Comparison of ENCODE assay signal across 8 mouse cellular contexts in the genomic region with DNA sequence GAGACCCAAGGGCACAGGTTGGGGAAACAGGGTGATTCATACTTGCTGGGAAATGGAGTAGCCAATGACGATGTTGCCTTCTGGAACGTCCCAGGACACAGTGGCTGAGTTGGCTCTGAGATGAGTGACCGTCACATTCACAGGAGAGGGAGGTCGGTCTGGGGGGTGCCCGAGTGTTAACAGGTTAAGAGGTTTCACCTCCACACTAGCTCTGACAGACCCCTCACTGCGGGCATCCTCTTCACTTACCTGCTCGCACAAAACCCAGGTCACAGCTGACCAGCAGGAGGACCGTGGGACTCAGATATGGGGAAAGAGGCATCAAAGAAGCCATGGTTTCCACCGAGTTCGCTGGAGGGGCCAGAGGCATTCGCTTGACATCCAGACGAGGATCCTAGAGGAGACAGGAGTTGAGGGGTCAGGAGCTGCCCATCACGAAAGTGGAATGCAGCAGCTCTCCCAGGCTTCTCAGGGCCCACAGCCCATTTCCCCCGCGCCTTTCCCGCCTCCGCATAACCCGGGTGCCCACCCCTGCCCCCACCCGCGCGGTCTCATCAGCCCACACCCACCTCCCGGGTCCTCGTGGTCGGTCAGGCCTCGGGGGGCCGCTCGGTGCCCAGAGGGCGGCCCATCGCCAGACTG. TPM values are rescaled to one million over a fixed set of nuclear protein-coding genes. Genes with fewer than 3 reads are reported as not detected.
DNase-seq lines count a peak whose midpoint lies in the region; ATAC-seq lines count a peak whose summit lies in the region.

No protein-coding gene starts in this region.

- 8% methylated on average over 28 of the region's 29 CpGs for WGBS in neural tube, embryonic 11.5 days
- WGBS in hindbrain, embryonic 11.5 days = 6% methylated on average over 25 of the region's 29 CpGs
- WGBS in midbrain, embryonic 11.5 days = 6% methylated on average over 29 of the region's 29 CpGs

- peak overlapping the region; percentile 97 for H3K4me2 ChIP-seq in neural tube, embryonic 11.5 days (ENCODE audit: low read depth)
- peak overlapping the region; percentile 96 for H3K4me2 ChIP-seq in hindbrain, embryonic 11.5 days (replicated peaks; ENCODE audit: low read depth, low read length)
- H3K4me2 ChIP-seq in midbrain, embryonic 11.5 days = peak overlapping the region; percentile 97

- ATAC-seq in neural tube, embryonic 11.5 days (ENCODE audit: insufficient read depth, low FRiP score, low TSS enrichment) = no peak
- ATAC-seq in hindbrain, embryonic 11.5 days (ENCODE audit: low FRiP score) = peak; percentile 1; the same call in 1 of the 2 replicates
- no peak for ATAC-seq in midbrain, embryonic 11.5 days (ENCODE audit: low FRiP score)

- peak overlapping the region; percentile 92 for H3K9ac ChIP-seq in neural tube, embryonic 11.5 days (ENCODE audit: low read length)
- H3K9ac ChIP-seq in hindbrain, embryonic 11.5 days (ENCODE audit: low read depth, low read length) = peak overlapping the region; percentile 96
- H3K9ac ChIP-seq in midbrain, embryonic 11.5 days (ENCODE audit: low read length) = peak overlapping the region; percentile 93

- H3K4me3 ChIP-seq in neural tube, embryonic 11.5 days (ENCODE audit: low read depth, low read length) = peak overlapping the region; percentile 85
- peak overlapping the region; percentile 81 for H3K4me3 ChIP-seq in hindbrain, embryonic 11.5 days (ENCODE audit: low read depth, low read length)
- H3K4me3 ChIP-seq in midbrain, embryonic 11.5 days (ENCODE audit: low read depth, low read length) = peak overlapping the region; percentile 79

- no peaks in the 10 kb centered on the region for H3K27me3 ChIP-seq in neural tube, embryonic 11.5 days (ENCODE audit: control insufficient read depth, insufficient read depth, low read length)
- H3K27me3 ChIP-seq in hindbrain, embryonic 11.5 days (ENCODE audit: control insufficient read depth, insufficient read depth, low read length) = no peaks in the 10 kb centered on the region
- H3K27me3 ChIP-seq in midbrain, embryonic 11.5 days (ENCODE audit: control insufficient read depth, insufficient read depth, low read length) = no peaks in the 10 kb centered on the region

- peaks cover 10% of the 10 kb centered on the region for H3K4me1 ChIP-seq in neural tube, embryonic 11.5 days (ENCODE audit: control insufficient read depth, insufficient read depth, low read length)
- H3K4me1 ChIP-seq in hindbrain, embryonic 11.5 days (replicated peaks; ENCODE audit: control insufficient read depth, insufficient read depth, low read length) = peaks cover 10% of the 10 kb centered on the region
- peaks cover 22% of the 10 kb centered on the region for H3K4me1 ChIP-seq in midbrain, embryonic 11.5 days (ENCODE audit: control insufficient read depth, insufficient read depth, low read length)

- 0 out of 2 replicates have a peak overlapping the region, but pooled peaks have one; percentile 42 for H3K27ac ChIP-seq in neural tube, embryonic 11.5 days (ENCODE audit: low read depth, low read length)
- H3K27ac ChIP-seq in hindbrain, embryonic 11.5 days (ENCODE audit: low read depth, low read length) = peak overlapping the region; percentile 58; the same call in 1 of the 2 replicates
- peak overlapping the region; percentile 57; the same call in 1 of the 2 replicates for H3K27ac ChIP-seq in midbrain, embryonic 11.5 days (ENCODE audit: low read depth, low read length)

- H3K36me3 ChIP-seq in neural tube, embryonic 11.5 days (ENCODE audit: control insufficient read depth, insufficient read depth, low read length) = peaks cover 6% of the 10 kb centered on the region
- no peaks in the 10 kb centered on the region for H3K36me3 ChIP-seq in hindbrain, embryonic 11.5 days (ENCODE audit: control insufficient read depth, insufficient read depth, low read length)
- H3K36me3 ChIP-seq in midbrain, embryonic 11.5 days (ENCODE audit: control insufficient read depth, insufficient read depth, low read length) = no peaks in the 10 kb centered on the region

- H3K9me3 ChIP-seq in neural tube, embryonic 11.5 days (ENCODE audit: control insufficient read depth, low read length) = no peaks in the 10 kb centered on the region
- H3K9me3 ChIP-seq in hindbrain, embryonic 11.5 days (ENCODE audit: control insufficient read depth, low read length) = no peaks in the 10 kb centered on the region
- no peaks in the 10 kb centered on the region for H3K9me3 ChIP-seq in midbrain, embryonic 11.5 days (ENCODE audit: control insufficient read depth, low read length)

- peak; percentile 55 for DNase-seq in adrenal gland, adult 2 months
- DNase-seq in adrenal gland, postnatal 4 days (ENCODE audit: low spot score in 2 of 2) = no peak
- peak; percentile 21 for DNase-seq in neural tube, embryonic 11.5 days (ENCODE audit: low spot score)
- no peak for DNase-seq in neural tube, embryonic 10.5 days (ENCODE audit: extremely low spot score, low spot score)
- peak; percentile 42 for DNase-seq in hindbrain, embryonic 11.5 days (ENCODE audit: low spot score)
- peak; percentile 92 for DNase-seq in midbrain, embryonic 11.5 days (ENCODE audit: low spot score, missing footprints)
- DNase-seq in left cerebral cortex, adult 11 months (ENCODE audit: low spot score) = no peak
- DNase-seq in thymus, postnatal 36 days = no peak

RNA-seq across cellular contexts. Expression of gene Fndc4, which starts 0.8 kb away (rescaled TPM):
- total RNA-seq in adrenal gland, adult 2 months (2021) = 10 to 100 TPM; 11.1 to 20.8 TPM
- polyA plus RNA-seq in adrenal gland, adult 2 months (2012; rRNA removed) = 25.0 and 28.6 TPM in 2 replicates
- total RNA-seq in adrenal gland, postnatal 4 days (2021) = 10 to 100 TPM; 12.8 to 18.3 TPM
- 69.3 and 71.1 TPM in 2 replicates for polyA plus RNA-seq in neural tube, embryonic 11.5 days (2014; fragmentation: Nextera tagmentation; extraction: Ambion mirVana)
- polyA plus RNA-seq in hindbrain, embryonic 11.5 days (2014; fragmentation: Nextera tagmentation; extraction: Ambion mirVana) = 46.7 and 50.6 TPM in 2 replicates
- 43.3 and 54.0 TPM in 2 replicates for polyA plus RNA-seq in midbrain, embryonic 11.5 days (2014; fragmentation: Nextera tagmentation; extraction: Ambion mirVana)

RNA-seq across cellular contexts. Expression of gene Gckr, which starts 2.2 kb away (rescaled TPM):
- under 1 TPM in 1 of 2 experiments, not detected in 1; 0.61 TPM for total RNA-seq in adrenal gland, adult 2 months (2021)
- polyA plus RNA-seq in adrenal gland, adult 2 months (2012; rRNA removed) = 0.13 and 0.20 TPM in 2 replicates
- 10 to 100 TPM in 1 of 2 experiments, under 1 TPM in 1; 0.39 to 17.9 TPM for total RNA-seq in adrenal gland, postnatal 4 days (2021)
- not detected in 2 replicates for polyA plus RNA-seq in neural tube, embryonic 11.5 days (2014; fragmentation: Nextera tagmentation; extraction: Ambion mirVana)
- not detected in 2 replicates for polyA plus RNA-seq in hindbrain, embryonic 11.5 days (2014; fragmentation: Nextera tagmentation; extraction: Ambion mirVana)
- 0.11 and 0.22 TPM in 2 replicates for polyA plus RNA-seq in midbrain, embryonic 11.5 days (2014; fragmentation: Nextera tagmentation; extraction: Ambion mirVana)

RNA-seq across cellular contexts. Expression of gene Ift172, which starts 4.2 kb away (rescaled TPM):
- total RNA-seq in adrenal gland, adult 2 months (2021) = 10 to 100 TPM; 28.9 to 38.1 TPM
- 29.5 and 30.1 TPM in 2 replicates for polyA plus RNA-seq in adrenal gland, adult 2 months (2012; rRNA removed)
- total RNA-seq in adrenal gland, postnatal 4 days (2021) = 10 to 100 TPM; 40.8 to 44.9 TPM
- 33.0 and 36.7 TPM in 2 replicates for polyA plus RNA-seq in neural tube, embryonic 11.5 days (2014; fragmentation: Nextera tagmentation; extraction: Ambion mirVana)
- polyA plus RNA-seq in hindbrain, embryonic 11.5 days (2014; fragmentation: Nextera tagmentation; extraction: Ambion mirVana) = 28.8 and 30.8 TPM in 2 replicates
- 25.6 and 31.9 TPM in 2 replicates for polyA plus RNA-seq in midbrain, embryonic 11.5 days (2014; fragmentation: Nextera tagmentation; extraction: Ambion mirVana)

RNA-seq across cellular contexts. Expression of gene Krtcap3, which starts 43.6 kb away (rescaled TPM):
- 1 to 10 TPM; 2.2 to 4.5 TPM for total RNA-seq in adrenal gland, adult 2 months (2021)
- polyA plus RNA-seq in adrenal gland, adult 2 months (2012; rRNA removed) = 13.3 and 13.6 TPM in 2 replicates
- 1 to 10 TPM; 5.7 to 9.1 TPM for total RNA-seq in adrenal gland, postnatal 4 days (2021)
- polyA plus RNA-seq in neural tube, embryonic 11.5 days (2014; fragmentation: Nextera tagmentation; extraction: Ambion mirVana) = 2.4 and 3.0 TPM in 2 replicates
- polyA plus RNA-seq in hindbrain, embryonic 11.5 days (2014; fragmentation: Nextera tagmentation; extraction: Ambion mirVana) = 3.4 and 5.6 TPM in 2 replicates
- polyA plus RNA-seq in midbrain, embryonic 11.5 days (2014; fragmentation: Nextera tagmentation; extraction: Ambion mirVana) = 2.6 and 3.4 TPM in 2 replicates

RNA-seq across cellular contexts. Expression of gene Gm9970, which starts 54.1 kb away (rescaled TPM):
- not detected for total RNA-seq in adrenal gland, adult 2 months (2021)
- polyA plus RNA-seq in adrenal gland, adult 2 months (2012; rRNA removed) = 3.7 and 3.9 TPM in 2 replicates
- total RNA-seq in adrenal gland, postnatal 4 days (2021) = 1 to 10 TPM in 1 of 2 experiments, under 1 TPM in 1; 0.98 to 1.0 TPM
- 0.97 and 1.2 TPM in 2 replicates for polyA plus RNA-seq in neural tube, embryonic 11.5 days (2014; fragmentation: Nextera tagmentation; extraction: Ambion mirVana)
- 0.50 and 0.80 TPM in 2 replicates for polyA plus RNA-seq in hindbrain, embryonic 11.5 days (2014; fragmentation: Nextera tagmentation; extraction: Ambion mirVana)
- polyA plus RNA-seq in midbrain, embryonic 11.5 days (2014; fragmentation: Nextera tagmentation; extraction: Ambion mirVana) = 1.3 TPM in 1 of 2 replicates, not detected in the other

Comparison
In these comparisons a context has a peak if more than half of its experiments do, and no peak if none do; other contexts are left out.
1. DNase-seq: peak in adrenal gland, adult 2 months (single experiment), neural tube, embryonic 11.5 days (single experiment), hindbrain, embryonic 11.5 days (single experiment) and midbrain, embryonic 11.5 days (single experiment); none in adrenal gland, postnatal 4 days (0 of 2), neural tube, embryonic 10.5 days (single experiment), left cerebral cortex, adult 11 months (single experiment) and thymus, postnatal 36 days (0 of 2).
2. Peak in every context shown above with its lines, with median percentiles within 50 percentile points of each other: H3K27ac ChIP-seq, H3K4me2 ChIP-seq, H3K4me3 ChIP-seq and H3K9ac ChIP-seq.